Mouse (Mus musculus) urinary bladder, postnatal 4 days (tissue): ENCODE results near the gene H2-Eb1.
A peak's percentile ranks its signal among the peaks of the same experiment; 100 is the strongest.
"Not testable (repeated sequence)": the region's sequence is repeated elsewhere in the genome, so short reads cannot be mapped to it uniquely, and the experiment has no call there.

Experiments
- DNase-seq, 2 experiments: peaks; one replicate each; pipeline ENCODE4 v3.0.0; 2021 to 2022; ENCODE audit warnings: low spot score in 2 of 2

H2-Eb1 gene

GRCm38 (mm10) chr17:34291609-34292008 lies 14.1 kb upstream of the H2-Eb1 start:
- peak; percentile 55 to 81 for DNase-seq

GRCm38 (mm10) chr17:34292570-34292969 lies 13.1 kb upstream of the H2-Eb1 start:
- DNase-seq, result peak in 1 of 2 experiments; percentile 17

GRCm38 (mm10) chr17:34293533-34293932 lies 12.1 kb upstream of the H2-Eb1 start:
- no peak for DNase-seq

- DNase-seq, result no peak
These were observed 11.4 kb upstream of the H2-Eb1 start for GRCm38 (mm10) chr17:34294249-34294648.

GRCm38 (mm10) chr17:34295307-34295706 lies 10.4 kb upstream of the H2-Eb1 start:
- DNase-seq, result peak in 1 of 2 experiments; percentile 13

GRCm38 (mm10) chr17:34295891-34296794 lies 9.5 kb upstream of the H2-Eb1 start:
- DNase-seq, result no peak

GRCm38 (mm10) chr17:34299356-34299755 lies 6.3 kb upstream of the H2-Eb1 start:
- DNase-seq, result no peak

GRCm38 (mm10) chr17:34300071-34300470 lies 5.6 kb upstream of the H2-Eb1 start:
- DNase-seq, result no peak

GRCm38 (mm10) chr17:34300691-34301566 lies 4.7 kb upstream of the H2-Eb1 start:
- DNase-seq, result no peak

- no peak for DNase-seq
These were observed 3.9 kb upstream of the H2-Eb1 start for GRCm38 (mm10) chr17:34301670-34302190.

GRCm38 (mm10) chr17:34303789-34304188 lies 1.9 kb upstream of the H2-Eb1 start:
- DNase-seq, result no peak

GRCm38 (mm10) chr17:34304751-34305150 lies 916 bp upstream of the H2-Eb1 start:
- peak in 1 of 2 experiments; percentile 35 for DNase-seq

- peak in 1 of 2 experiments; percentile 34 for DNase-seq
These were observed 740 bp downstream of the H2-Eb1 start for GRCm38 (mm10) chr17:34306407-34306806.

GRCm38 (mm10) chr17:34307216-34307615 lies 1.5 kb downstream of the H2-Eb1 start:
- DNase-seq, result no peak

GRCm38 (mm10) chr17:34308161-34308560 lies 2.5 kb downstream of the H2-Eb1 start:
- DNase-seq, result peak in 1 of 2 experiments; percentile 47

GRCm38 (mm10) chr17:34309225-34309624 lies 3.6 kb downstream of the H2-Eb1 start:
- DNase-seq, result peak in 1 of 2 experiments; percentile 49

- DNase-seq, result peak; percentile 63 to 66
These were observed 4.2 kb downstream of the H2-Eb1 start for GRCm38 (mm10) chr17:34309683-34310385.

GRCm38 (mm10) chr17:34310526-34310925 lies 4.9 kb downstream of the H2-Eb1 start:
- DNase-seq, result not testable (repeated sequence)

GRCm38 (mm10) chr17:34312185-34312584 lies 6.5 kb downstream of the H2-Eb1 start:
- peak in 1 of 2 experiments; percentile 36 for DNase-seq

GRCm38 (mm10) chr17:34313393-34313792 lies 7.7 kb downstream of the H2-Eb1 start:
- DNase-seq, result peak; percentile 65 to 84

GRCm38 (mm10) chr17:34314286-34314685 lies 8.6 kb downstream of the H2-Eb1 start:
- DNase-seq, result peak in 1 of 2 experiments; percentile 54
